In genomic region chr16:90858206-90858605, GRCm38 (mm10) we compare ENCODE assay signal across 30 mouse cellular contexts. TPM values are rescaled to one million over a fixed set of nuclear protein-coding genes. Genes with fewer than 3 reads are reported as not detected.
"Had no signal": no experiment of that assay in that cellular context is flagged by ENCODE, and none has a peak within 500 bp of the region (broad histone marks: within the 10 kb centered on the region; RNA-seq: fewer than 3 reads in every experiment).

No protein-coding gene starts in this region.

- ATAC-seq: forebrain, embryonic 13.5 days; forebrain, embryonic 14.5 days; forebrain, embryonic 15.5 days; forebrain, embryonic 16.5 days; forebrain, postnatal 0 days had no signal

- H3K27ac ChIP-seq: embryonic facial prominence, embryonic 10.5 days; embryonic facial prominence, embryonic 12.5 days; embryonic facial prominence, embryonic 13.5 days; embryonic facial prominence, embryonic 15.5 days; forebrain, embryonic 10.5 days; forebrain, embryonic 12.5 days; forebrain, embryonic 13.5 days; forebrain, embryonic 15.5 days; gastrocnemius, adult 2 months had no signal

- H3K4me1 ChIP-seq: forebrain, embryonic 12.5 days; forebrain, embryonic 13.5 days; forebrain, embryonic 15.5 days had no signal

- H3K27me3 ChIP-seq: embryonic facial prominence, embryonic 12.5 days; embryonic facial prominence, embryonic 13.5 days; embryonic facial prominence, embryonic 15.5 days; forebrain, embryonic 12.5 days; forebrain, embryonic 13.5 days; forebrain, embryonic 15.5 days had no signal

- H3K9me3 ChIP-seq: embryonic facial prominence, embryonic 10.5 days; embryonic facial prominence, embryonic 12.5 days; embryonic facial prominence, embryonic 13.5 days; embryonic facial prominence, embryonic 15.5 days; forebrain, embryonic 10.5 days; forebrain, embryonic 12.5 days; forebrain, embryonic 13.5 days; forebrain, embryonic 15.5 days had no signal

- H3K9ac ChIP-seq: embryonic facial prominence, embryonic 12.5 days; embryonic facial prominence, embryonic 13.5 days; embryonic facial prominence, embryonic 15.5 days; forebrain, embryonic 12.5 days; forebrain, embryonic 13.5 days; forebrain, embryonic 15.5 days; forebrain, postnatal 0 days had no signal

- DNase-seq: cerebellum, adult 2 months; cerebellum, adult 8-10 months; cerebellum, adult 9-10 months; cerebellum, adult 9-11 months; cerebellum, postnatal 10 days; cerebellum, postnatal 14 days; cerebellum, postnatal 25 days; cerebellum, postnatal 36 days; embryo, embryonic 11 days; forebrain, postnatal 0 days; gastrocnemius, adult 2 months; gastrocnemius, postnatal 10 days; gastrocnemius, postnatal 14 days; gastrocnemius, postnatal 25 days; gastrocnemius, postnatal 36 days; heart, adult 11 months; heart, adult 18-20 months had no signal

- H3K36me3 ChIP-seq: embryonic facial prominence, embryonic 10.5 days; embryonic facial prominence, embryonic 12.5 days; embryonic facial prominence, embryonic 13.5 days; embryonic facial prominence, embryonic 15.5 days; forebrain, embryonic 10.5 days; forebrain, embryonic 12.5 days; forebrain, embryonic 15.5 days had no signal

- H3K4me2 ChIP-seq: embryonic facial prominence, embryonic 12.5 days; embryonic facial prominence, embryonic 13.5 days; embryonic facial prominence, embryonic 15.5 days; forebrain, embryonic 12.5 days; forebrain, embryonic 13.5 days; forebrain, embryonic 15.5 days had no signal

- H3K4me3 ChIP-seq: embryonic facial prominence, embryonic 10.5 days; embryonic facial prominence, embryonic 12.5 days; embryonic facial prominence, embryonic 13.5 days; embryonic facial prominence, embryonic 15.5 days; erythroblast, embryonic 14.5 days; forebrain, embryonic 10.5 days; forebrain, embryonic 12.5 days; forebrain, embryonic 13.5 days; forebrain, embryonic 15.5 days; gastrocnemius, adult 2 months had no signal

RNA-seq across cellular contexts. Expression of gene Eva1c, which starts 31.7 kb away (rescaled TPM):
- total RNA-seq: common myeloid progenitor, adult 5-6 weeks; granulocyte monocyte progenitor cell, adult 5-6 weeks had no signal
